Mouse (Mus musculus) c-Kit-positive CD71-positive TER-119-positive erythroid progenitor cells, embryonic 14.5 days (primary cell): ENCODE data around the gene Mcm9.
"Not testable (repeated sequence)": the region's sequence is repeated elsewhere in the genome, so short reads cannot be mapped to it uniquely, and the experiment has no call there.

Source experiments
- DNase-seq: peaks from one replicate; pipeline ENCODE4 v3.0.0-alpha.2; 2013; ENCODE audit warnings: low spot score

Gene Mcm9

DNA sequence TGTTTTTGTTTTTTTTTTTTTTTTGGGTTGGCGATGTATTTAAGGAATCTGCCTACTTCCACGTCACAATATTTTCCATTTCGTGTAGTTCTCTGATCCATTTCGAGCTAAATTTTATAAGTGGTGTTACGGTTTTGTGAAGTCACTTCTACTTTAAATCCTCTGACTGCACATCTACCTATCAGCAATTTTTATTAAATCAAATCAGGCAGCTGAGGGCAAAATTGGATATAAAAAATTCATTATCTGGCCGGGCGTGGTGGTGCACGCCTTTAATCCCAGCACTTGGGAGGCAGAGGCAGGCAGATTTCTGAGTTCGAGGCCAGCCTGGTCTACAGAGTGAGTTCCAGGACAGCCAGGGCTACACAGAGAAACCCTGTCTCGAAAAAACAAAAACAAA lies at the start of gene Mcm9:
Mcm9 (minus strand) TSS at position 101 of the 400 bp plus-strand sequence.
- not testable (repeated sequence) for DNase-seq

DNA sequence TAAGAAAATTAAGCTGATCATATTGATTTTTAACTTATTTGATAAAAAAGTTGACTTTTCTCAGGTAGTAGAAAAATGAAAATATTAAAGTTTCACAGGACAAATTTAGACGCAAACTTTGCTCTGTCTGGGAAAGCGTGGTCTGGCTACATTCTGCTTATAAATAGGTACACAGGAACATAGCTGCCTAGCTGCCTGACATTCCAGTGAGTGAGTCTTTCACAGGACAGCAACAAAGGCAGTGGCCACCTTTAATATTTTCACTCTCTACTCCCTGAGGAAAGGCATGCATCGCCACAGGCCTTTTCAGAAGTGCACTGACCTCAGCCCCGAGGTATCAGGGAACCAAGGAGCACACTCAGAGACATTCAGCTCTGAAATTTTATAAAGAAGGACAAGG lies 31.5 kb upstream of the Mcm9 start:
- no peak for DNase-seq

DNA sequence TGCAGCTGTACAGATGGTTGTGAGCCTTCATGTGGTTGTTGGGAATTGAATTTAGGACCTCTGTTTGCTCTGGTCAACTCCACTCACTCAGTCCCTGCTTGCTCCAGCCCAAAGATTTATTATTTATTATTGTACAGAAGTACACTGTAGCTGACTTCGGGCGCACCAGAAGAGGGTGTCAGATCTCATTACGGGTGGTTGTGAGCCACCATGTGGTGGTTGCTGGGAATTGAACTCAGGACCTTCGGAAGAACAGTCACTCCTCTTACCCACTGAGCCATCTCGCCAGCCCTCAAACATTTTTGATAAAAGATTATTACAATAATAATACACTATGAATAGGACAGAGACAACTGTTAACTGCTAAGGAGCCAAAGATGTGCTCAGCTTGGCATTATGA lies 24.0 kb upstream of the Mcm9 start:
- DNase-seq = not testable (repeated sequence)

DNA sequence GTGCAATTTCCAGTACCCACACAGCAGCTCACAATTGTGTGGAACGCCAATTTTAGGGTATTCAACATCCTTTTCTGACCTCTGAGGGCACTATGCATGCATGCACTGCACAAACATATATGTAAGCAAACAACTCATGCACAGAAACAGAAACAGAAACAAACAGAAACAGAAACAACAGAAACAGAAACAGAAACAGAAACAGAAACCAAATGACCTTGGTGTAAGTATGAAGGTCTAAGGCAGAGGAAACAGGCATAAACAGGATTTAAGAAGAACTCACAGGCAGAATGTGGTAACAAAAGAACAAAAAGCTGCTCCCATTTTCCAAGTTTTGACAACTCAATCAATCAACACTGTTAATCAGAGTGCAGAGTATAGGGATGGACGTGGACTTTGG lies 20.4 kb upstream of the Mcm9 start:
- no peak for DNase-seq

DNA sequence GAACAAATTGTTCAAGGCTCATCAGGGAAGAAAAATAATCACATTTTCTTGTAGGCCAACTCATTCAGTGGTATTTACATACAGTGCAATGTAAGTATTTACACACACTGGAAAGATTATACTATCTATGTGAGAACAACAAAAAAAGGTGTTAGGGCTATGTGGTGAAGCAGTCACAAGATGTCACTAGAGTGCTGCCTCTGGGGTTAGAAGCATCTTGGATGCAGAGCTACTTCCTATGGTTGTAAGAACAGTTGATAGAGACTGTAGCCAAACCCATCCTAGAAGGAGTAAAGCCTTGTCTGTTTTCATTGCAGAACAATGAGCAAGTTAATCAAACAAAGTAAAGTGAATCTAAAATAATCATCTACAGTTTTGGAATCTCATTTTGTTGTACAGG lies 11.3 kb upstream of the Mcm9 start:
- DNase-seq = no peak

DNA sequence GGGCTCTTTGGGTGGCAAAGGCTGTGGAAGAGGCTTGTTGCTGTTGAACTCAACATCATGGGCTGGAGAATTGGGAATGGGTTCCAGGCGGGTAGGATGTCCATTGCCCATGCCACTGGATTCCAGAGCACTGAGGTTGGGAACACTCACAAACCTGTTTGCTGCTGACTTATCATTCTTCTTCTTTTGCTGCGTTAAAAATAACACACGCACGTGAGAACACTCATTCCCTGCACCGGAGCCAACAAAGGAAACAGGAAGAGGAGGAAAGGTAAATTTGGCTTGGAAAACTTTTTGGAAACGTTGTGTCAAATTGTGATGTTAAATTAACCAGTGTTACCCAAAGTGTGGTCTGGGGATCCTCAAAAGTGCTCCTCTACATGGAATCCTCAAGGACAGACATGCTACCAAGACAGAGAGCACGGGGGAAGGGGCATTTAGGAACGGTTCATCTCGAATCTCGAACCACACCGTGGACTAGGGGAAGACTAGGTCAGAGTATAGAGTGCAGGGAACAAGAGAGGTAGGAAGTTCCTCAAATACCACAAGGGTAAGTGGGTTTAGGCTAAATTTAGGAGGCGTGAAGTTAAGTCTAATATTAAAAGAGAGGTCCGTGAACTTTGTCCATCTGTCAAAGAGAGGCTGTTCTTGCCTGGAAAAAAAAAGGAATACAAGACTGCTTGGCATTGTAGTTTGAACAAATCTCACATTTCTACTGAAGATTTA lies 5.2 kb upstream of the Mcm9 start:
- DNase-seq = no peak

DNA sequence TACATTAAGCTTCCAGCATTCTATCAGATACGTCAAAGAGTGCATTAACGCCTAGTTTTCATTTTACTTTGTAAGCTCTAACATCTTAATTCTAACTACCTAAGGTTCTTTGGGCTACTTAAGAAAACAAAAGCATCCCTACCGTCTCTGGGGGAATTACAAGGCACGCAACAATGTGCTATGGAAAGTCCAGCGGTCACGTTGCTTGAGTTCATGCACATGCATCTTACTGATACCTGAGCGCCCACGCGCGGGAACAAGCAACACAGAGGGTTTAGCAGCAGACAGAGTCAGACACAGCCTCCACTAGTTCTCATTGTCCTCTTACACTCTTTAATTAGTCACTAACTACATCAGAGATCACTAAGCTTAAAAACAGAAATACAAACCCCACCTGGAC lies 3.9 kb upstream of the Mcm9 start:
- no peak for DNase-seq

DNA sequence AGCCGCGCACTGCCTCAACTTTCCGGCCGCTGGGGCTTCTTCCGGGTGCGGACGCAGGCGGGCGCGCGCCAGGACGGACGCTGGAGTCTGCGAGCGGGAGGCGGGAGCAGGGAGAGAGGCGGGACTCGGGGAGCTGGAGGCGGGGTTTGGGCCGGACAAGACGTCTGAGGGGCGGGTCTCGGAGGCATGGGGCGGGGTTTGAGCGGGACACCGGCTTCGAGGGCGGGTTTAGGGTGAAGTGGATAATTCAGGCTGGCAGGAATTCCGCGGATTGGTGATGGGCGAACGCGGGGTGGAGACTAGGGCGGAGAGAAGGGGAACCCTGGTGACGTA lies 355 bp downstream of the Mcm9 start:
- peak; percentile 96 for DNase-seq

DNA sequence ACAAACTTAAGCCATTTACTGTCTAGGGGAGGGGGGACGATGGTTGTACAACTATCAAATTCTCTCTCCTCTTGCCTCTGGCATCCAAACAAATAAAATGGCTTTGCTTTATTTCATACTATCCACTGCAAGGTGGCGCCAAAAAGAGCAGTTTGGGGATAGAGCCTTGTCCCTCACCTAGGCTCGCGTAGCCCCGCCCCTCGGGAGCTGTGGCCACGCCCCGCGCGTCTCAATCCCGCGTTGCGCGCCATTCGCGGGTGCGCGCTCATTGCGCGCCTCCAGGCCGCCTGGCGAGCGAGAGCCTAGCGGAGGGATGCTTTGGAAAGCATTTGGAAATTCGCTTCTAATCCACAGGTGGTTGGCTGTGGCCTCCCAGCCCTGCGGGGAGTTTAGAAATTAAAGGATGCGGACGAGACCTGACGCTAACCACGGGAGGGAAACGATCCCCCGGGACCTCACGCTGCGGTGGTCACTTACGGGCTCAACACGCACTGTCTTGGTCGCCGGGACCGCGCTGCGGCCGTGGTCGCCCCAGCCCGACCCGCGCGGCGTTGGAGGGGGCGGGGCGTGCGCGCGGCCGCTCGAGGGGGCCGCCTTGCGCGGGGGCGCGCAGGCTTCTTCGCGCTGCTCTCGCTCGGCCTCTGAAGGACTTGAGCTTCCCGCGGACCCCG lies 857 bp downstream of the Mcm9 start:
- DNase-seq = peak; percentile 93

DNA sequence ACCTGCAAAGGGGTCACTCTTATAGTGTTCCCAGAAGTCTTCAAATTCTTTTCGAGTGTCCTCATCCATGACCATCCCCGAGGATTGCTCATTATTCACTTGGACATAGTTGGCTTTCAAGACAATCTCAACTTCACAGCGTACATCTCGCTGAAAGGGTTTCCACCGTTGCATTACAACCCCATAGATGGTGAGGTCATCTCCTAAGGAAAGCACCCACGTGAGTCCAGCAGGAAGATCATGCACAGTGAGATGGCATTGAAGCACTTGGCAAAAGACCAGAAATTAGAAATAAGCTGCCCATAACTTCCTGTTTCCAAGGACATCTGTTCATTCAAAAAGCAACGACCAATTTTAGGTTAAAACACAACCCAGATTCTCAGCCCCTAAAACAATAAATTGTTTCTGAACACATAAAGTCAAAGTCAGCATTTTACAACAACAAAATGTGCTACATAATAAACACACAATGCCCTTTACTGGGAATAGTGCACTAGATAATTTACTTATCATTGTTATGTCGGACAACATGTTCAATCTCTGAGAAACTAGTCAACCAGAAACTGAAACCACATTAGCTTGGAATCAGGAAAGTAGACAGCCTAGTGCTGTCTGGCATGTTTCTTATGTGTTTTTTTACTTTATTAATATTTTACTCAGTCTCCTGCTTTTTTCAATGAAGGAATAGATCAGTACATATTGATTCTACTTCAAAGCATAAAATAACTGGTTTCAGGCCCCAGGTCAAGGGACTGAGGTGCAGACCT lies 14.2 kb downstream of the Mcm9 start:
- no peak for DNase-seq

DNA sequence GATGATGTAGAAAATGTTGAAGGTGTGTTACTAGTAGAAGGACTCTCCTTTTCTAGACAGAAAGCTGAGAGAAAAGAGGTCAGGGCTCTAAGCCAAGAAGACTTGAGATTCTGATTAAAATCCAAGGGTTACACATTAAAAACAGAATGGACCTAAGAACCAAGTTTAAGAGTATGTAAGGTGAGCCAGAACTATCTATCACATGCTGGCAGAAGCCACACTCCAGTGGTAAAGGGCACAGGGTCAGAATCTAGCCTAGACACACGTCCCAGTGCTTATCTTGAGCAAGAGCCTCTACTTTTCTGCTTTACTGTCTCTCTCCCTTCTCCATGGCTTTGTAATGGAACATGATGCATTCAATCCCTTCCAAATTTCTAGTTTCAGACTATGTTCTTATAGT lies 16.3 kb downstream of the Mcm9 start:
- no peak for DNase-seq

DNA sequence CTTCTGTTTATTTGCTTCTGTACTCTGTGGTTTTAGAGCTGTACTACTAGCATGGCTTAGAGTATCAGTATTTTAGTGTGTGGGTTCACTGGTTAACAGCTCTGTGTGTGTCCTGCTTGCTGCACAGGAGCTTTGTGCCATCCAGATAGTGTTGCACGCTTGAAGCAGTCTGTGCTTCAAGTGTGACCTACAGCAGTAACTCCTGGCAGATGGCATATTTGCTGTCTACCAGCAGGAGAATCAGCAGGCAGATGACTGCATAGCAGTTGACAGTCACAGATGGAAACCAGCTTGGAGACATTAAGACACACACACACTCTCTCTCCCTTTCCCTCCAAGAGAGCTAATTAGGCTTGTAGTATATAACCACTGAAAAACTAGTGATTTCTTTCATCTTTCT lies 18.1 kb downstream of the Mcm9 start:
- no peak for DNase-seq

DNA sequence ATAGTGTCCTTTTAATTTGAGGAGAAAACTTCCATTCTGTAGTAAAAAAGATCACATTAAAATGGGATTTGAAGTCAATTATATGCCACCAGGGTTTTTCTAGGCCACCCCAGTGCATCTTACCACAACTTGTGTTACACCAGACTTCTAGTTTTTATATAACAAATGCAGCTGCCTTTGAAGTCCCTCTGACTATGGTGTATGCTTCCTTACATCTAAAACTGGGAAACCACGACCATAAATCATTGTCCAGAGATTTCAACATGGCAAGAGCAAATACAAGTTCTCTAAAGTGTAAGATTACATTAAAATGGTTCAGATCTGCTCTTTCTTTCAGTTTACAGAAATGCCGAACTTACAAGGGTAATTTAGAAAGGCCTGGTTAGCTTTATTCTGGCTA lies 22.0 kb downstream of the Mcm9 start:
- DNase-seq = no peak

DNA sequence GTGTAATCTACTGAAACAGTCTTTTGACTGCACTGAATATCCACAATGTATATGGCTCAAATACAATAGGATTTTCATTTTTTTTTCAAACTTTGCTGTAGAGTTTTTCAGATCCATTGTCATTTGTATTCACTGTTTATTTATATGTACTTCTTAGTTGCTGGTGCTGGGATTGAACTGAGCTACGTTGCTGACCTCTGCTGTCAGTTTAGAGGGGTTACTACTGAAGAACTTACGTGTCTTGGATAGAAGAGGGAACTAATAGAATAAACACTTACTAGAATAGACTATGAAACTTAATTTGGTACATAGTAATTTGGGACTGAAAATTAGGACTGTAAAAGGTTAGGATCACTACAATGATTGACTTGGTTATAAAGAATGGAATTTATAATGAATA lies 24.9 kb downstream of the Mcm9 start:
- no peak for DNase-seq

DNA sequence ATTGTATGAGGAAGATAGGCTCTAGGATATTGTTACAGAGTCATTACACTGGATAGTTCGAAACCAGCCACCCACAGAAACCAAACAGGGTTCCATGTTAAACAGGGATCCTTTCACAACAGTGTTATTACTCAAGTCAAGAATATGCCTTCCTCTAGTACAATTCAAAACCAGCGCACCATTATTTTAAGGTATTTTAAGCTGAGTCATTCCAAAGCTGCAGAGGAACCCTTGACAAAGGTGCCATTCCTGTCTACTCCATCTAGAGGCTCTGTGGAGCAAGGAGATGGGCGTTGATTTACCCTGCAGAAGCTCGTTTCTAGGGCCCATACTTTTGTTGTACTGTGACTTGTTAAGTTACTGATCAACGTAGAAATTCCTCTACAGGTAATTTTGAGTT lies 31.4 kb downstream of the Mcm9 start:
- DNase-seq = peak; percentile 72

DNA sequence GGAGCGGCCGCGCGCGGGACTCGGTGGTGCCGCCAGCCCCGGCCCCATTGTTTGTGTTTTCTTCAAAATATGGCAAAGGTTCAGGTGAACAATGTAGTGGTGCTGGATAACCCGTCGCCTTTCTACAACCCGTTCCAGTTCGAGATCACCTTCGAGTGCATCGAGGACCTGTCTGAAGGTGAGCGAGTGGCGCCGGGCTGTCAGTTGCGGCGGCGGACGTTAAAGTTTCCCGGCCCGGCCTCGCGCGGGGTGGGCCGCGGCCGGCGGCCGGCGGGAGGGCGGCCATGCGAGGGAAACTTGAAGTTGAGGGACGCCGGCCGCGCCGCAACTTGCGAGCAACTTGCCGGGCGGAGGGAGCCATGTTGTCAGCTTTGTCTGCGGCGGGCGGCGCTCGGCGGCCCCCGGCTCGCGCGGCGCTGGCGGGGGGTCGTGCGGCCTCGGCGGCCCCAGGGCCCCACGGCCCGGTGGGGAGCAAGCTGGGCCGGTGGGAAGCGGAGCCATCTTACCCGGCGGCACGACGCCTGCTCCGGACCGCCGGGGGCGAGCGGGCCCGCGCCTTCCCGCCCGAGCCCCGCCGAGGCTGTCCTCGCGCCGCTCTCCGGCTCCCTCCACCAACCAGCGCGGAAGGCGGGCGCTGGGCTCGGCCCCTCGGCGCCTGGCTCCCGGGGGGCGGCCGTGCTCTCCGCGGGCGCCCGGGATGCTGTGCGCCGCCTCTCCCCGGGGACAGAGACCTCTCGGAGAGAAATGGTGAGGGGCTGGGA lies 32.9 kb downstream of the Mcm9 start:
- peak; percentile 36 for DNase-seq

DNA sequence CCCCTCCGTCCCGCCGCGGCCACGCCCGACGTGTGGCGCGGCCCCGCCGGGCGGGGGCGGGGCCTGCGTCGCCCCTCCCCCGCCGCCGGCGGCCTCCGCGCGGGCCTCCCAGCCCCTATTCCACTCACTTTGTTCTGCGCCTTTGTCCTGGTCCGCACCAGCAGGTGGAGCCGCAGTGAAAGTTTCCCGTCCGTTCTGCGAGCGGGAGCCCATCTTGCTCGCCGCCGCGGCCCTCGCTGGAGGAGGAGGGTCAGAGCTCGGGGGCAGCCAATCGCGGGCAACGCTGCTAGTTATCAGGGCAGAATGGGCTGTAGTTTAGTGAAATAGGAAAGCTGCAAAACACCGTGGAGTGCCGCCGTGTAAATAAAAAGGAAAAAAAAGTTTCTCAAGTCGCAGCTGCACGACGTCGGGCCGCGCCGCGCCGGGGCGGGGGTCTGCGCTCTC lies 33.5 kb downstream of the Mcm9 start, which contains the start of gene Asf1a:
Asf1a (plus strand) TSS at position 81 of the 444 bp plus-strand sequence.
- DNase-seq = peak; percentile 93

DNA sequence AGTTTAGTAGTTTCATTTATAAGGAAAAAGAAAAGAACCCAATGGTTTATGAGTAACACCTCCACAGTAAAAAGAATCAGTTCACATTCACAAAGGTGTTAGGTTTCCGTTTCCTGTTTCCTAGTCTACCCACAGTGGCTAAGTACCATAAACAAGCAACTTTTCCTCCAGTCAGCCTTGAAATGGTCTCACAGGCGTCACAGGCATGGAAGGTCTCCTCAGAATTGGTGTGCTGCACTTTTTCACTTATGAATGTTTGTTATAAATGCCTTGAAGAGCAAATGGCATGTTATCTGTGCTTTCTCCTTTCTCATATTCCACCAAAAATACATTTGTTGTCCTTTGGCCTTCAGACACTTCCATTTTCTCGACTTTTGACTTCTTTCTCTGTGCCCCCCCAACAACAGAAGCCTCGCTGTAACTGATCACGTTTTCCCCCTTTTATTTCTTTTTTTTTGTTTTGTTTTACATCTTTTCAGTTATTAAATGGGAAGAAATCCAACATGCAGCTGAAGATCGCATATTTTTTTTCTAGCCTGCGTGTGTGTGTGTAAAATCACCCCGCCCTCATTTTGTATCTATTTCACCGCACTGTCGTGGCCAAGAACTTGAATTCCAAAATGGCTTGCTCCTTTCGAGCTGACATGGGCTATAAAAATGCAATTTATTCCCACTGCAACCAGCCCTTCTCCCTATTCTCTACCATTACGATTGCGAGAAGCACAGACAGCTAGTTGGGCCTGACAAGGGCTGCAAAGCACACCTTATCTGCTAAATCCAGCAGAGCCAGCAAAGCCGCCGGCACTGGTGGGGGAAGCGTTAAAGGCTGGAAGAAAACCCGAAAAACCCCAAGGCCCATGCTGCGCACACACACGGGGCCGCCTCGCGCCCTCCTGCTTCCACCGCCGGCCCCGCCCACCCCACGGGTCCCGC lies 34.2 kb downstream of the Mcm9 start:
- peak; percentile 26 for DNase-seq

DNA sequence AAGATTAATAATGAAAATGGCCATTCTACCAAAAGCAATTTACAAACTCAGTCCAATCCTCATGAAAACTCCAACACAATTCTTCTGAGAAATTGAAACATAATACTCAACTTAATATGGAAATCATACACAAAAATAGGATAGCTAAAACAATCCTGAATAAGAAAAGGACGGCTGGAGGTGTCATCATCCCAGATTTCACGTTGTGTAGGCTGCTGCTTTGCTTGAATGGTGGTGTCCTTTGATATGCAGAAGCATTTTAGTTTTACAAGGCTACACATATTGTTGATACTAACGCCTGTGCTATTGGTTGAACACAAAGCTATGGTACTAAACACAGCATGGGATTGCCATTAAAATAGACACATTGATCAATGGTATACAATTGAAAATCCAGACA lies 44.5 kb downstream of the Mcm9 start:
- no peak for DNase-seq

DNA sequence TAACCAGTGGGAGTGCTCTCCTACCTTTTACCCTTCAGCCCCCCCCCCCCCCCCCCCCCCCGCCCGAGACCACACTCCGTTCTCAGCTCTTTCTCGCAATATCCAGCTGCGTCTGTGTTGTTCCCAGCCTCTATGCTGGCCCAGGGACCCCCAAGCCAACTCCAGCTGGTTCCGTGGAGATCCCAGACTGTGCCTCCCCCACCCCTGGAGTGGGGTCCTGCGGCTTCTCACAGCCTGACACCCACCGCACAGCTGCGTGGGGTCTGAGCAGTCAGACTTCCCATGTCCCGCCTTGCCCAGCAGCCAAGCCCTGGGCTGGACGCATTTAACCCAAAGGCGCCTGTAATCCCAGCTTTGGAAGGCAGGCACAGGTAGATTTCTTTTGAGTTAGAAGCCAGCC lies 49.2 kb downstream of the Mcm9 start:
- no peak for DNase-seq

DNA sequence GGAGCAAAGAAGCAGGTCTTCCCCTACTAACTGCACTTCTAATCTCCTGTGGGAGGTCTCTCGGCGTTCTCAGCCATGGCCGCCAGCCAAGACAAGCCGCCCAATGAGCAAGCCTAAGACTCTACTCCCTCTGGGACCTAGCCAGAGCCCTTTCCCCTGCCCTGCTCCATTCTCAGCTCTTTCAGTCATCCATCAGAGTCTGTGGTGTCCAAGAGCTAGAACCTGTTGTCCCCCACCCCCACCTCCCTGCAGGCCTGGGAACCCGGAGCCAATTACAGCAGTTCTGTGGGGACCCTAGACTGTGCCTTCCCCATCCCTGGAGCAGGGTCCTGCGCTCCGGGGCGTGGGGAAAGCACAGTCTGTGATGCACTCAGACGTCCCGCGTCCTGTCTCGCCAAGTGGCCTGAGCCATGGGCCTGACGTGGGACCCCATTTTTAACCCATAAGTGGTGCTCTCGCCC lies 49.6 kb downstream of the Mcm9 start:
- no peak for DNase-seq
